Comparison of ENCODE assay signal across 23 mouse cellular contexts in genomic region chr6:147686927-147687326, GRCm38 (mm10).
DNase-seq lines count a peak whose midpoint lies in the region; ATAC-seq and TF ChIP-seq lines count a peak whose summit lies in the region.
"Had no signal": no experiment of that assay in that cellular context is flagged by ENCODE, and none has a peak within 500 bp of the region (broad histone marks: within the 10 kb centered on the region; RNA-seq: fewer than 3 reads in every experiment).

No protein-coding gene starts in this region.

- H3K27me3 ChIP-seq in lung, embryonic 14.5 days (ENCODE audit: insufficient read depth, low read length) = no peaks in the 10 kb centered on the region
- no peaks in the 10 kb centered on the region for H3K27me3 ChIP-seq in ES-Bruce4 (ENCODE audit: control insufficient read depth, insufficient read depth, low read length, poor library complexity, severe bottlenecking)
- H3K27me3 ChIP-seq: heart, embryonic 13.5 days; hindbrain, embryonic 12.5 days; liver, embryonic 15.5 days; neural tube, embryonic 13.5 days had no signal

- ATAC-seq in lung, embryonic 14.5 days (ENCODE audit: insufficient read depth) = no peak

- WGBS in lung, embryonic 14.5 days = 72% methylated on average over 6 of the region's 6 CpGs
- whole genome bisulfite sequencing in lung, adult 2 months = 58% methylated on average over 6 of the region's 6 CpGs

- H3K4me3 ChIP-seq in gastrocnemius, adult 2 months = no peak overlapping the region
- H3K4me3 ChIP-seq in lung, embryonic 14.5 days (ENCODE audit: low read depth, low read length) = no peak overlapping the region
- no peak overlapping the region for H3K4me3 ChIP-seq in lung, adult 2 months (replicated peaks; ENCODE audit: extremely low read depth, low read depth, low read length)
- H3K4me3 ChIP-seq in ES-Bruce4 (ENCODE audit: low read depth, low read length) = no peak overlapping the region
- H3K4me3 ChIP-seq: heart, embryonic 13.5 days; hindbrain, embryonic 12.5 days; limb, embryonic 10.5 days; liver, embryonic 15.5 days; myocyte; neural tube, embryonic 13.5 days had no signal

- H3K4me2 ChIP-seq in lung, embryonic 14.5 days = no peak overlapping the region
- H3K4me2 ChIP-seq: heart, embryonic 13.5 days; hindbrain, embryonic 12.5 days; liver, embryonic 15.5 days; neural tube, embryonic 13.5 days had no signal

- no peaks in the 10 kb centered on the region for H3K36me3 ChIP-seq in lung, embryonic 14.5 days (ENCODE audit: insufficient read depth)
- H3K36me3 ChIP-seq in ES-Bruce4 (ENCODE audit: control insufficient read depth, insufficient read depth, low read length, poor library complexity, severe bottlenecking) = no peaks in the 10 kb centered on the region
- H3K36me3 ChIP-seq: heart, embryonic 13.5 days; hindbrain, embryonic 12.5 days; limb, embryonic 10.5 days; liver, embryonic 15.5 days; neural tube, embryonic 13.5 days had no signal

- H3K9me3 ChIP-seq in lung, embryonic 14.5 days (ENCODE audit: low read depth, low read length) = no peaks in the 10 kb centered on the region
- no peaks in the 10 kb centered on the region for H3K9me3 ChIP-seq in ES-Bruce4 (replicated peaks; ENCODE audit: control insufficient read depth, insufficient read depth, low read length, poor library complexity, severe bottlenecking)
- H3K9me3 ChIP-seq: heart, embryonic 13.5 days; hindbrain, embryonic 12.5 days; limb, embryonic 10.5 days; liver, embryonic 15.5 days; neural tube, embryonic 13.5 days had no signal

- peak; percentile 36 for TF ChIP-seq CTCF in gastrocnemius, adult 2 months (IDR thresholded peaks at IDR 0.05)
- TF ChIP-seq CTCF in lung, embryonic 14.5 days (IDR thresholded peaks at IDR 0.05; ENCODE audit: low read depth) = peak; percentile 24; the same call in 1 of the 2 replicates
- no peak for TF ChIP-seq CTCF in lung, adult 2 months (IDR thresholded peaks at IDR 0.05; ENCODE audit: insufficient read depth, low read length)
- TF ChIP-seq CTCF in ES-Bruce4 (IDR thresholded peaks at IDR 0.05; ENCODE audit: low read depth, low read length) = peak; percentile 10

- H3K27ac ChIP-seq in gastrocnemius, adult 2 months = no peak overlapping the region
- no peak overlapping the region for H3K27ac ChIP-seq in lung, embryonic 14.5 days (ENCODE audit: low read depth)
- H3K27ac ChIP-seq in ES-Bruce4 (ENCODE audit: insufficient read depth, low read length) = no peak overlapping the region
- H3K27ac ChIP-seq: heart, embryonic 13.5 days; hindbrain, embryonic 12.5 days; limb, embryonic 10.5 days; liver, embryonic 15.5 days; neural tube, embryonic 13.5 days had no signal

- intact Hi-C loops in gastrocnemius, adult 2 months (cut with DNase I) = no loop called here

- no peak overlapping the region for H3K9ac ChIP-seq in lung, embryonic 14.5 days
- H3K9ac ChIP-seq in ES-Bruce4 (ENCODE audit: low read depth, poor library complexity, severe bottlenecking) = no peak overlapping the region
- H3K9ac ChIP-seq: heart, embryonic 13.5 days; hindbrain, embryonic 12.5 days; liver, embryonic 15.5 days; neural tube, embryonic 13.5 days had no signal

- no peak for TF ChIP-seq EP300 in ES-Bruce4 (IDR thresholded peaks at IDR 0.05; ENCODE audit: insufficient read depth, low read depth, low read length)

- DNase-seq in gastrocnemius, adult 2 months = no peak
- no peak for DNase-seq in gastrocnemius, adult 18-20 months (ENCODE audit: low spot score)
- DNase-seq in lung, embryonic 14.5 days = no peak
- no peak for DNase-seq in lung, adult 2 months
- DNase-seq in lung, postnatal 36 days = peak; percentile 25
- DNase-seq in Muller cell, postnatal 12 days (ENCODE audit: inconsistent ontology term) = no peak
- DNase-seq: adrenal gland, postnatal 25 days; cerebellum, adult 9-10 months; heart, postnatal 14 days; kidney, adult 18-20 months; liver; midbrain, embryonic 14.5 days; retina, postnatal 1 day; right cerebral cortex, postnatal 25 days; spleen, adult 18-20 months; thymus, adult 18-20 months had no signal

- TF ChIP-seq POLR2A in lung, adult 2 months (IDR thresholded peaks at IDR 0.05; ENCODE audit: borderline replicate concordance, extremely low read depth, low read depth, low read length) = no peak
- no peak for TF ChIP-seq POLR2A in ES-Bruce4 (IDR thresholded peaks at IDR 0.05; ENCODE audit: insufficient read depth, low read length)

- H3K4me1 ChIP-seq in lung, embryonic 14.5 days (ENCODE audit: insufficient read depth) = no peaks in the 10 kb centered on the region
- H3K4me1 ChIP-seq in lung, adult 2 months (ENCODE audit: control insufficient read depth, insufficient read depth, low read length) = peaks cover 3% of the 10 kb centered on the region; the same call in 1 of the 2 replicates
- no peaks in the 10 kb centered on the region for H3K4me1 ChIP-seq in ES-Bruce4 (ENCODE audit: control insufficient read depth, insufficient read depth, low read length)
- H3K4me1 ChIP-seq: heart, embryonic 13.5 days; hindbrain, embryonic 12.5 days; limb, embryonic 10.5 days; liver, embryonic 15.5 days; neural tube, embryonic 13.5 days had no signal
